Mouse (Mus musculus) erythroblast, embryonic 14.5 days (primary cell): ENCODE measurements around the gene Pip5k1c.

ENCODE experiments used
- GATA1 ChIP-seq: IDR thresholded peaks from 2 replicates; pipeline ENCODE4 v1.6.1; 2012; ENCODE audit warnings: low read length, inconsistent platforms, mixed read lengths
- TAL1 ChIP-seq: IDR thresholded peaks from 3 replicates; pipeline ENCODE4 v1.6.1; 2012; ENCODE audit warnings: low read length, inconsistent platforms, mixed read lengths

DNA sequence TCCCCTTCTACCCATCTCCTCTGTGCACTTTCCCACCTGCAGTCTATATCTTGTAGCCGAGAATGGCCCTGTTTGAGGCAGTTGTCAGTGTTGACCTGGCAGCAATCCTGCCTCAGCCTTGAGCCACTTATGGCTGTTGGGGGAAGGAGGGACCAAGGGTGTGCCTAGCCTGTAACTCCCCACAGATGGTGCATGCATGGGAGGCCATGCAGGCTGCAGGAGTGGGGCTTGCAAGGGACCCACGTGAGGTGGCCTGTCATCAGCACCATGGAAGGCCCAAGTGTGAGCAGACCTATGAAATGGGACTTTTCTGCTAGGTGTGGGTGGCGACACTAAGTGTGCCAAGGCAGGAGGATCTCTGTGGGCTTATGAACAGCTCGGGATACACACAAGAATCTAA is 72.3 kb downstream of the Pip5k1c start:
- TF ChIP-seq TAL1, result no peak
- TF ChIP-seq GATA1, result no peak
